Mouse (Mus musculus): ENCODE measurements around the gene Ptprm.

GRCm38 (mm10) chr17:67006740-67007385 is 347.4 kb downstream of the Ptprm start:
- no peak for TF ChIP-seq POLR2A (IDR thresholded peaks at IDR 0.05; ENCODE audit: borderline replicate concordance, insufficient read depth, low read length)
- TF ChIP-seq CTCF (IDR thresholded peaks at IDR 0.05; ENCODE audit: borderline replicate concordance, insufficient read depth, low read depth, low read length), result no peak

Measured in cerebellum, adult 2 months (tissue).